Mouse (Mus musculus): ENCODE data around the gene Clcn7.

GRCm38 (mm10) chr17:25115664-25116432, 17.3 kb upstream of the Clcn7 start, which contains the start of gene Telo2:
- TF ChIP-seq CTCF (IDR thresholded peaks at IDR 0.05; ENCODE audit: borderline replicate concordance, insufficient read depth, low read length) (no peak), POLR2A (IDR thresholded peaks at IDR 0.05; ENCODE audit: low read depth, low read length) (peak; percentile 58)

Measured in embryonic fibroblast, embryonic 13.5 days (primary cell).